Mouse (Mus musculus) olfactory bulb, adult 2 months (tissue): ENCODE results near the gene Txnrd3.

Experiments
- CTCF ChIP-seq: fragments of 200-500 bp; IDR thresholded peaks from 2 replicates; pipeline ENCODE4 v1.5.1; 2012; ENCODE audit warnings: low read depth, mild to moderate bottlenecking, low read length, moderate library complexity; ENCODE audit not compliant: insufficient read depth
- POLR2A ChIP-seq: fragments of 200-500 bp; IDR thresholded peaks from 2 replicates; pipeline ENCODE4 v1.6.1; 2012; ENCODE audit warnings: mild to moderate bottlenecking, low read depth, low read length, moderate library complexity; ENCODE audit not compliant: insufficient read depth

DNA sequence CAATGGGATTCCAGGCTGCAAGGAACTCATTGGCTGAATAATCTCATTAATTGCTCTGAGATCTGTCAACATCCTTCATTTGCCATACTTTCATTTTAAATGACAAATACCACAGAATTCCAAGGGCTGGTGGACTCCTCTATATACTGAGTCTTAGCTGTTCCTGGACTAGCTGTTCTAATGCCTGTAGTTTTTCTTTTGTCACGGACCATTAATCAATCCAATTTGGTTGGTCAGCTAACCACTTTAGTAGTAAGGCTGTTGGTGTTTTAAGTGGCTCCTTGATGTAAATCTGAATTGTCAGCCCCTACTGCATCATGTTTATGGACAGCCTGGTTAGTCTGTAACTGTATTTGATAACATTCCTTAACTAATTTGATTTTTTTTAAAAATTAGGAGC lies 43.3 kb downstream of the Txnrd3 start:
- TF ChIP-seq CTCF: no peak
- no peak for TF ChIP-seq POLR2A
